Mouse (Mus musculus) MEL (cell line): ENCODE measurements around the gene Myl4.

Experiments
- CHD1 ChIP-seq: IDR thresholded peaks from 2 replicates; pipeline ENCODE4 v1.6.1; 2012; ENCODE audit warnings: low read depth, mild to moderate bottlenecking, inconsistent platforms, low read length, improper control_type of control experiment
- CTCF ChIP-seq, 3 experiments: IDR thresholded peaks in 2 of 3; conservative IDR thresholded peaks in 1 of 3; 2 replicates each; pipeline ENCODE4 v1.5.1; 2011 to 2012; ENCODE audit warnings: low read length in 3 of 3, low read depth in 2 of 3, mild to moderate bottlenecking in 2 of 3, improper control_type of control experiment in 1 of 3, inconsistent platforms in 1 of 3, mixed read lengths in 1 of 3, moderate library complexity in 1 of 3; ENCODE audit not compliant: control insufficient read depth in 1 of 3, insufficient read depth in 1 of 3, poor library complexity in 1 of 3, severe bottlenecking in 1 of 3
- EP300 ChIP-seq, 2 experiments: IDR thresholded peaks; 2 replicates each; pipeline ENCODE4 v1.6.1; 2011; ENCODE audit warnings: improper control_type of control experiment in 2 of 2, low read length in 2 of 2, low read depth in 1 of 2, mild to moderate bottlenecking in 1 of 2
- GATA1 ChIP-seq: IDR thresholded peaks from 2 replicates; pipeline ENCODE4 v1.6.1; 2011; ENCODE audit warnings: low read depth, low read length, improper control_type of control experiment
- HCFC1 ChIP-seq: IDR thresholded peaks from 2 replicates; pipeline ENCODE4 v1.6.1; 2012; ENCODE audit warnings: low read depth, mild to moderate bottlenecking, inconsistent platforms, low read length, improper control_type of control experiment, moderate library complexity
- MAZ ChIP-seq: IDR thresholded peaks from 2 replicates; pipeline ENCODE4 v1.6.1; 2012; ENCODE audit warnings: low read depth, mild to moderate bottlenecking, inconsistent platforms, low read length, improper control_type of control experiment
- MXI1 ChIP-seq: IDR thresholded peaks from 2 replicates; pipeline ENCODE4 v1.6.1; 2011; ENCODE audit warnings: mild to moderate bottlenecking, low read depth, low read length, improper control_type of control experiment
- NELFE ChIP-seq: IDR thresholded peaks from 2 replicates; pipeline ENCODE4 v1.6.1; 2011; ENCODE audit warnings: low read depth, low read length, improper control_type of control experiment
- POLR2A ChIP-seq, 2 experiments: IDR thresholded peaks; 2 replicates each; pipeline ENCODE4 v1.6.1; 2011 to 2012; ENCODE audit warnings: low read length in 2 of 2, mild to moderate bottlenecking in 2 of 2, control low read depth in 1 of 2, improper control_type of control experiment in 1 of 2, low read depth in 1 of 2, moderate library complexity in 1 of 2; ENCODE audit not compliant: control insufficient read depth in 1 of 2, insufficient read depth in 1 of 2, poor library complexity in 1 of 2
- TAL1 ChIP-seq: IDR thresholded peaks from 2 replicates; pipeline ENCODE4 v1.6.1; 2012; ENCODE audit warnings: mild to moderate bottlenecking, inconsistent platforms, low read length, moderate library complexity, mixed read lengths

DNA sequence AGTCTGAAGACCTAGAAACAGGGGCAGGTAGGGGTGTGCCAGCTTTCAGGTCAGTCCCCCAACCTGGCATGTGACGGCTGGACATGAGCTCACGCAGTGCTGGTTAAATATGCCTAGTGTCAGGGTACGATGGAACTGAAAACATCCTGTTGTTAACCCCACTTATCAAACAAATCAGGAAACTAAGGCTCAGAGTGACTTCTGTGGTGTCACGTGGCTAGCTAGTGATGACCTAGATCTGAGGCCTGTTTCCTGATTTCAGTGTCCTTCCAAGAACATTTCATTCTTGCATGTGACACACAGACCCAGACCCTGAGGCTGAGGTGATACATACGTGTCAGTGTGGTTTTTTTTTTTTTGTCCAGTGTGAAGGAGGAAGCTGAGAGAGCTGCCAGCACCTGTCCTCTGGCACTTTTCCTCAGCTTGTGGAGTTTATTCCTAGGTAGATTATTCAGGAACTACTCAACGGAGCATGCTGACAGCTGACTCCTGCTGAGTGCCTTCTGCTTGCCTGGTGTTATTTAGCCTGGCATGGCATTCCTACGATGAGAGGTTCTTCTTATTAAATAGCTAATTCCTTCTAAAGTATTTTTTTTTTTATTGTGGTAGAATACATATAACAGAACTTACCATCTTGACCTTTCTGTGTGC is 79.8 kb downstream of the Myl4 start:
- TF ChIP-seq CTCF (IDR thresholded peaks at IDR 0.05 in 2 of 3, conservative IDR thresholded peaks at IDR 0.05 in 1 of 3; ENCODE audit: control insufficient read depth in 1 of 3, insufficient read depth in 1 of 3, low read depth in 2 of 3, low read length in 3 of 3, poor library complexity in 1 of 3, severe bottlenecking in 1 of 3) (no peak), GATA1 (no peak), POLR2A (IDR thresholded peaks at IDR 0.05; ENCODE audit: control insufficient read depth in 1 of 2, insufficient read depth in 1 of 2, low read depth in 1 of 2, low read length in 2 of 2, poor library complexity in 1 of 2) (no peak), TAL1 (no peak), MXI1 (no peak), EP300 (IDR thresholded peaks at IDR 0.05; ENCODE audit: low read depth in 1 of 2, low read length in 2 of 2) (no peak), MAZ (no peak), NELFE (no peak), HCFC1 (no peak), CHD1 (no peak)
